ENCODE assay signal across 13 mouse cellular contexts in the genomic region with DNA sequence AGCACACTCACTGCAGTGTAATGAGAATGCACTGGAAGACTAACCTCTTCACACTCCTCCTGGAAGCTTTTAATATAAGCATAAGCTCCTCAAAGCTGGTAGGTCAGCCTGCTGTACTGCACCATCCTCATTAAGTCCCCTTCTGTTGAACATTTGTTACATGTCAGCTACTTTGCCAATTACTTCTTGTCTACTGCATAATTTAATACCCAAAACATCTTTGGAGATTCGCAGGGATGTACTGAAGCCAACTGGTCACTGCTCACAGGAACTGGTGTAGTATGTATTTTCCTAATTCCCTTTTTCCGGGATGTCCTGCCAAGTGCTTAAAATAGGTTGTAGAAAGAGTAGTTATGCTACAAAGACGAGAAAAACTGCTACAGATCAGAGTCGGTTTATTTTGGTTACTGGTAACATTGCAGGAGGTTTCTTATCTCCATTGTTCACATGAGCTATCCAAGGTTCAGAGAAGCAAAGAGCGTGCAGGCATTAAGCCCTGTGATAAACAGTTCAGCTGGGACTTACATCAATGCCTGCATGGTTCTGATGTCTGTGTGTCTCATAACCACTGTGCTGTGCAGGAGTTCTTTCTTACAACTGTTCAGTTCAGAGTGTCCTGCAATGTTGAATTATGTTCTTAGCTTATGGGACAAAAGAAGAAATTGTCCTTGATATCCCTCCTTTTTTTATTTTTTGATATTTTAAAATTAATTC.
DNase-seq lines count a peak whose midpoint lies in the region; ATAC-seq and TF ChIP-seq lines count a peak whose summit lies in the region.
"Had no signal": no experiment of that assay in that cellular context is flagged by ENCODE, and none has a peak within 500 bp of the region (broad histone marks: within the 10 kb centered on the region; RNA-seq: fewer than 3 reads in every experiment).

No protein-coding gene starts in this region.

- WGBS in embryonic facial prominence, embryonic 14.5 days, result 52% methylated on average over 5 of the region's 5 CpGs
- whole genome bisulfite sequencing in embryonic facial prominence, embryonic 10.5 days, result 76% methylated on average over 5 of the region's 5 CpGs
- 56% methylated on average over 5 of the region's 5 CpGs for WGBS in hindbrain, postnatal 0 days
- WGBS in hindbrain, embryonic 11.5 days, result 75% methylated on average over 5 of the region's 5 CpGs
- 32% methylated on average over 5 of the region's 5 CpGs for WGBS in stomach, embryonic 14.5 days
- 13% methylated on average over 5 of the region's 5 CpGs for WGBS in stomach, postnatal 0 days

- H3K27ac ChIP-seq in embryonic facial prominence, embryonic 14.5 days (replicated peaks; ENCODE audit: low read depth, low read length), result peak overlapping the region; percentile 10
- H3K27ac ChIP-seq in embryonic facial prominence, embryonic 10.5 days (replicated peaks), result no peak overlapping the region
- no peak overlapping the region for H3K27ac ChIP-seq in hindbrain, postnatal 0 days
- H3K27ac ChIP-seq in hindbrain, embryonic 11.5 days (ENCODE audit: low read depth, low read length), result no peak overlapping the region
- peak overlapping the region; percentile 33; the same call in 1 of the 2 replicates for H3K27ac ChIP-seq in stomach, embryonic 14.5 days (ENCODE audit: low read length)
- no peak overlapping the region; the same call in 1 of the 2 replicates for H3K27ac ChIP-seq in stomach, postnatal 0 days (replicated peaks)
- H3K27ac ChIP-seq: intestine, embryonic 15.5 days had no signal

- no peaks in the 10 kb centered on the region for H3K27me3 ChIP-seq in embryonic facial prominence, embryonic 14.5 days (replicated peaks; ENCODE audit: control insufficient read depth, insufficient read depth, low read length)
- H3K27me3 ChIP-seq in embryonic facial prominence, embryonic 10.5 days (replicated peaks; ENCODE audit: low read depth, poor library complexity, severe bottlenecking), result no peaks in the 10 kb centered on the region
- no peaks in the 10 kb centered on the region for H3K27me3 ChIP-seq in hindbrain, postnatal 0 days (ENCODE audit: insufficient read depth, low read length)
- no peaks in the 10 kb centered on the region for H3K27me3 ChIP-seq in hindbrain, embryonic 11.5 days (ENCODE audit: control insufficient read depth, insufficient read depth, low read length)
- H3K27me3 ChIP-seq in stomach, embryonic 14.5 days (ENCODE audit: control insufficient read depth, insufficient read depth, low read length), result no peaks in the 10 kb centered on the region
- no peaks in the 10 kb centered on the region for H3K27me3 ChIP-seq in stomach, postnatal 0 days (ENCODE audit: control insufficient read depth, insufficient read depth, low read length)
- H3K27me3 ChIP-seq: intestine, embryonic 15.5 days had no signal

- no peak overlapping the region for H3K4me2 ChIP-seq in embryonic facial prominence, embryonic 14.5 days (ENCODE audit: low read depth, low read length)
- H3K4me2 ChIP-seq in hindbrain, postnatal 0 days (ENCODE audit: low read depth, low read length), result no peak overlapping the region
- no peak overlapping the region for H3K4me2 ChIP-seq in hindbrain, embryonic 11.5 days (replicated peaks; ENCODE audit: low read depth, low read length)
- no peak overlapping the region for H3K4me2 ChIP-seq in stomach, embryonic 14.5 days (replicated peaks; ENCODE audit: low read depth, low read length)
- no peak overlapping the region for H3K4me2 ChIP-seq in stomach, postnatal 0 days (replicated peaks; ENCODE audit: low read depth)
- H3K4me2 ChIP-seq: intestine, embryonic 15.5 days had no signal

- no peak for TF ChIP-seq CTCF in hindbrain, postnatal 0 days (IDR thresholded peaks at IDR 0.05; ENCODE audit: low read depth)
- TF ChIP-seq CTCF in stomach, postnatal 0 days (IDR thresholded peaks at IDR 0.05; ENCODE audit: low read depth), result no peak

- H3K9me3 ChIP-seq in embryonic facial prominence, embryonic 14.5 days (ENCODE audit: control insufficient read depth, low read length), result no peaks in the 10 kb centered on the region
- H3K9me3 ChIP-seq in embryonic facial prominence, embryonic 10.5 days, result no peaks in the 10 kb centered on the region
- no peaks in the 10 kb centered on the region for H3K9me3 ChIP-seq in hindbrain, postnatal 0 days (ENCODE audit: low read length)
- H3K9me3 ChIP-seq in hindbrain, embryonic 11.5 days (ENCODE audit: control insufficient read depth, low read length), result no peaks in the 10 kb centered on the region
- no peaks in the 10 kb centered on the region for H3K9me3 ChIP-seq in stomach, embryonic 14.5 days (ENCODE audit: control insufficient read depth, low read depth, low read length)
- H3K9me3 ChIP-seq in stomach, postnatal 0 days (ENCODE audit: control insufficient read depth, low read length), result no peaks in the 10 kb centered on the region
- H3K9me3 ChIP-seq: intestine, embryonic 15.5 days had no signal

- no peak for ATAC-seq in embryonic facial prominence, embryonic 14.5 days (ENCODE audit: low read depth)
- peak; percentile 67; the same call in 1 of the 2 replicates for ATAC-seq in hindbrain, postnatal 0 days
- no peak for ATAC-seq in hindbrain, embryonic 11.5 days (ENCODE audit: low FRiP score)
- peak; percentile 49; the same call in 1 of the 2 replicates for ATAC-seq in stomach, embryonic 14.5 days (ENCODE audit: insufficient number of reproducible peaks, insufficient read depth, low FRiP score, low read depth)
- ATAC-seq in stomach, postnatal 0 days (ENCODE audit: low FRiP score, low TSS enrichment), result no peak; the same call in 1 of the 2 replicates
- ATAC-seq: intestine, embryonic 15.5 days had no signal

- no peak overlapping the region for H3K4me3 ChIP-seq in embryonic facial prominence, embryonic 14.5 days (ENCODE audit: low read depth, low read length)
- no peak overlapping the region for H3K4me3 ChIP-seq in embryonic facial prominence, embryonic 10.5 days
- no peak overlapping the region for H3K4me3 ChIP-seq in hindbrain, postnatal 0 days (ENCODE audit: low read length)
- no peak overlapping the region for H3K4me3 ChIP-seq in hindbrain, embryonic 11.5 days (ENCODE audit: low read depth, low read length)
- H3K4me3 ChIP-seq in stomach, embryonic 14.5 days (ENCODE audit: low read depth, low read length), result no peak overlapping the region
- no peak overlapping the region for H3K4me3 ChIP-seq in stomach, postnatal 0 days (ENCODE audit: low read depth, low read length)
- H3K4me3 ChIP-seq: erythroblast, embryonic 14.5 days; intestine, embryonic 15.5 days had no signal

- no peak for TF ChIP-seq EP300 in stomach, postnatal 0 days (optimal IDR thresholded peaks at IDR 0.05)

- H3K36me3 ChIP-seq in embryonic facial prominence, embryonic 14.5 days (ENCODE audit: control insufficient read depth, insufficient read depth, low read length), result no peaks in the 10 kb centered on the region
- H3K36me3 ChIP-seq in embryonic facial prominence, embryonic 10.5 days (replicated peaks), result no peaks in the 10 kb centered on the region
- no peaks in the 10 kb centered on the region for H3K36me3 ChIP-seq in hindbrain, postnatal 0 days (ENCODE audit: insufficient read depth, low read length)
- no peaks in the 10 kb centered on the region for H3K36me3 ChIP-seq in hindbrain, embryonic 11.5 days (ENCODE audit: control insufficient read depth, insufficient read depth, low read length)
- no peaks in the 10 kb centered on the region for H3K36me3 ChIP-seq in stomach, embryonic 14.5 days (ENCODE audit: control insufficient read depth, insufficient read depth, low read length)
- no peaks in the 10 kb centered on the region for H3K36me3 ChIP-seq in stomach, postnatal 0 days (ENCODE audit: control insufficient read depth, insufficient read depth, low read length)
- H3K36me3 ChIP-seq: intestine, embryonic 15.5 days had no signal

- no peak overlapping the region for H3K9ac ChIP-seq in embryonic facial prominence, embryonic 14.5 days (ENCODE audit: low read depth, low read length)
- H3K9ac ChIP-seq in hindbrain, postnatal 0 days (replicated peaks; ENCODE audit: low read length), result no peak overlapping the region
- no peak overlapping the region for H3K9ac ChIP-seq in hindbrain, embryonic 11.5 days (ENCODE audit: low read depth, low read length)
- no peak overlapping the region for H3K9ac ChIP-seq in stomach, embryonic 14.5 days (replicated peaks; ENCODE audit: low read depth, low read length)
- H3K9ac ChIP-seq in stomach, postnatal 0 days (ENCODE audit: low read length), result no peak overlapping the region
- H3K9ac ChIP-seq: intestine, embryonic 15.5 days had no signal

- H3K4me1 ChIP-seq in embryonic facial prominence, embryonic 14.5 days (ENCODE audit: control insufficient read depth, insufficient read depth, low read length), result no peaks in the 10 kb centered on the region
- H3K4me1 ChIP-seq in embryonic facial prominence, embryonic 10.5 days, result peaks cover 12% of the 10 kb centered on the region
- no peaks in the 10 kb centered on the region for H3K4me1 ChIP-seq in hindbrain, postnatal 0 days (ENCODE audit: insufficient read depth, low read length)
- H3K4me1 ChIP-seq in hindbrain, embryonic 11.5 days (replicated peaks; ENCODE audit: control insufficient read depth, insufficient read depth, low read length), result no peaks in the 10 kb centered on the region
- no peaks in the 10 kb centered on the region for H3K4me1 ChIP-seq in stomach, embryonic 14.5 days (ENCODE audit: control insufficient read depth, insufficient read depth, low read length)
- no peaks in the 10 kb centered on the region for H3K4me1 ChIP-seq in stomach, postnatal 0 days (replicated peaks; ENCODE audit: control insufficient read depth, insufficient read depth)
- H3K4me1 ChIP-seq: intestine, embryonic 15.5 days had no signal

- DNase-seq in embryonic facial prominence, embryonic 14.5 days (ENCODE audit: low spot score), result peak; percentile 64
- no peak for DNase-seq in embryonic facial prominence, embryonic 10.5 days (ENCODE audit: low spot score)
- DNase-seq in hindbrain, postnatal 0 days (ENCODE audit: low spot score), result peak; percentile 22
- no peak for DNase-seq in hindbrain, embryonic 11.5 days (ENCODE audit: low spot score)
- DNase-seq in stomach, postnatal 0 days (ENCODE audit: low spot score), result no peak
- DNase-seq in cerebellum, adult 18-20 months, result no peak
- no peak for DNase-seq in urinary bladder, postnatal 14 days (ENCODE audit: low spot score)
- DNase-seq: gastrocnemius, postnatal 25 days; lung, postnatal 4 days; right cerebral cortex, adult 18-20 months had no signal

Comparison
In these comparisons a context has a peak if more than half of its experiments do, and no peak if none do; other contexts are left out.
1. ATAC-seq: peak in hindbrain, postnatal 0 days (single experiment) and stomach, embryonic 14.5 days (single experiment); none in embryonic facial prominence, embryonic 14.5 days (single experiment), hindbrain, embryonic 11.5 days (single experiment) and stomach, postnatal 0 days (single experiment).
2. DNase-seq: peak in embryonic facial prominence, embryonic 14.5 days (single experiment) and hindbrain, postnatal 0 days (single experiment); none in embryonic facial prominence, embryonic 10.5 days (single experiment), hindbrain, embryonic 11.5 days (single experiment), stomach, postnatal 0 days (single experiment), cerebellum, adult 18-20 months (0 of 2) and urinary bladder, postnatal 14 days (single experiment).
3. H3K27ac ChIP-seq: peak in embryonic facial prominence, embryonic 14.5 days (single experiment) and stomach, embryonic 14.5 days (single experiment); none in embryonic facial prominence, embryonic 10.5 days (single experiment), hindbrain, postnatal 0 days (single experiment), hindbrain, embryonic 11.5 days (single experiment) and stomach, postnatal 0 days (single experiment).